Mouse (Mus musculus) G1E-ER4 (cell line): ENCODE measurements around the gene Eps8l2. TPM values are rescaled to one million over a fixed set of nuclear protein-coding genes. Genes with fewer than 3 reads are reported as not detected.

ENCODE experiments used
- GATA1 ChIP-seq: IDR thresholded peaks from one replicate; pipeline ENCODE4 v1.8.0; 2012; ENCODE audit warnings: low read length, inconsistent platforms
- polyA plus RNA-seq: library from polyadenylated mRNA; stranded (reverse); fragments of >175 nt; gene quantifications from 2 replicates; pipeline ENCODE4 v1.2.3, GENCODE M21; 2012

Gene Eps8l2
- polyA plus RNA-seq = not detected in 2 replicates

- TF ChIP-seq GATA1 = no peak
Observed at GRCm38 (mm10) chr7:141338576-141339131, at the start of gene Eps8l2. Gene Eps8l2 (plus strand): TSS chr7:141338880.

GRCm38 (mm10) chr7:141291921-141292582, 46.6 kb upstream of the Eps8l2 start, which contains the start of gene Drd4:
Gene Drd4 (plus strand): TSS chr7:141292006.
- no peak for TF ChIP-seq GATA1

DNA sequence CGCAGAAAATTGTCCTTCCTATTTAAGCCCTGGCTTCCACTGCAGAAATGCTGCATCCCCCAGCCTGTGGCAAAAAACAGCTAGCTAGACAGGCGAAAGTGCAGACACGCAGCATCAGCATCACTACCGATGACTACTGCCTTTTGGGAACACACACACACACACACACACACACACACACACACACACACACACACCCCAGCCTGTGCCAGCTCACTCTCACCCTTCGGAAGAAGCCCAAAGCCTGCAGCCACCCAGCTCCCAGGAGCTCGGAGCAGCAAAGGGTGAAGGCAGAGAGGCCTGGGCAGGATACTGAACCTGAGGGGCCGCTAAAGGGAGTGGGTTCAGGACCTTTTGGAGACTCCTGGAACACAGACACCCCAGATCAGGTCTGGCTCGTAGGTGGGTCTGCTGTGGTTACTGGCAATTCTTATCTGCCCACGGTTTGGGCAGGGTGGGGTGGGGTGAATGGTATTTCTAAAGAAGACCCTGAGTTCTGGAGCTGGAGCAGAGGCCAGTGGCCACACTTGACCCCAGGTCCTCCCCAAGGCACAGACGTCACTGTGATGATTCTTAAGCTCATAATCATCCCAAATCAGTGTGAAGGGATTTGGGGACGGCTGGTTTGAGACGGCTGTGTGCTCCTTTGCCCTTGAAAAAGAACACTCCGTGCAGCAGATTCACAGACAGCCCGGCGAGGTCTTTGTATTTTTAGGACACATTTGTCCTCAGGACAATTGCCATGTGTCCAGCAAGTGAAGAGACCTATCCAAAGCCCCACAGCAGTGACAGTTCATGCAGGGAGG, 45.9 kb upstream of the Eps8l2 start:
- TF ChIP-seq GATA1 = no peak

DNA sequence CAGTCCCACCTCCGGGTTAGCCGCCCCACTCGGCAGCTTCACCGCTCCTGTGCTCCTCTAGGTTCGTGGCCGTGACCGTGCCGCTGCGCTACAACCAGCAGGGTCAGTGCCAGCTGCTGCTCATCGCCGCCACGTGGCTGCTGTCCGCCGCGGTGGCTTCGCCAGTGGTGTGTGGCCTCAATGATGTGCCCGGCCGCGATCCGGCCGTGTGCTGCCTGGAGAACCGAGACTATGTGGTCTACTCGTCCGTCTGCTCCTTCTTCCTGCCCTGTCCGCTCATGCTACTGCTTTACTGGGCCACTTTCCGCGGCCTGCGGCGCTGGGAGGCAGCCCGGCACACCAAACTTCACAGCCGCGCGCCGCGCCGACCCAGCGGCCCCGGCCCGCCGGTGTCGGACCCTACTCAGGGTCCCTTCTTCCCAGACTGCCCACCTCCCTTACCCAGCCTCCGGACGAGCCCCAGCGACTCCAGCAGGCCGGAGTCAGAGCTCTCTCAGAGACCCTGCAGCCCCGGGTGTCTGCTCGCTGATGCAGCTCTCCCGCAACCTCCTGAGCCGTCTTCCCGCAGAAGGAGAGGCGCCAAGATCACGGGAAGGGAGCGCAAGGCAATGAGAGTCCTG, 44.7 kb upstream of the Eps8l2 start:
- no peak for TF ChIP-seq GATA1

DNA sequence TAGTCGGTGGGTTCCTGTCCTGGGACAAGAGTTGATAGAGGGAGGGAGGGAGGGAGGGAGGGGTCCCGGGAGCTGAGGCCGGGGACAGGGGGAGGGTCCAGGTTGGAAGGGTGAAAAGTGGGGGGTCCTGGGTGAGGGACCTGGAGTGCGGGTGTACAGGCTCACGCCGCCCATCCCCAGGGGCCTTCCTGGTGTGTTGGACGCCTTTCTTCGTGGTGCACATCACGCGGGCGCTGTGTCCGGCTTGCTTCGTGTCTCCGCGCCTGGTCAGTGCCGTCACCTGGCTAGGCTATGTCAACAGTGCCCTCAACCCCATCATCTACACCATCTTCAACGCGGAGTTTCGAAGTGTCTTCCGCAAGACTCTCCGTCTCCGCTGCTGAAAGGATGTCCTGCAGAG, 44.2 kb upstream of the Eps8l2 start:
- TF ChIP-seq GATA1 = no peak

GRCm38 (mm10) chr7:141297926-141298650, 40.6 kb upstream of the Eps8l2 start:
- TF ChIP-seq GATA1 = no peak

DNA sequence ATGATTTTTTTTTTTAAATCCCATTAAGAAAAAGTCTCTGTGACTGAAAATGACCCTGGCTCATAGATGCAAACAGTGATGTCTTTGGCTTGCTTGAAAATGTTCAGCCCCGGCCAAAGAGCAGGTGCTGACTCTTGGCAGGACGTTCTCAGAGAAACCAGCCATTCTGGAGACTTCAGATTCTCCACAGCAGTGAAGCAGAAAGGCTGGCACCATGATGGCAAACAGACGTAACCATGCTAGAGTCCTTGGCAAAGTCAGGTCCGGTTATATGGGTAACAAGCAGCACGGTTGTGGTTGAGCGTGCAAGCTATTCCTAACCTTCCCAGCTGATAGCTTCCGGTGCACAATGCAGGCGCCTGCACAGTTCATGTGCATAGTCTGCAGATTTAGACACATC, 39.5 kb upstream of the Eps8l2 start:
- no peak for TF ChIP-seq GATA1

DNA sequence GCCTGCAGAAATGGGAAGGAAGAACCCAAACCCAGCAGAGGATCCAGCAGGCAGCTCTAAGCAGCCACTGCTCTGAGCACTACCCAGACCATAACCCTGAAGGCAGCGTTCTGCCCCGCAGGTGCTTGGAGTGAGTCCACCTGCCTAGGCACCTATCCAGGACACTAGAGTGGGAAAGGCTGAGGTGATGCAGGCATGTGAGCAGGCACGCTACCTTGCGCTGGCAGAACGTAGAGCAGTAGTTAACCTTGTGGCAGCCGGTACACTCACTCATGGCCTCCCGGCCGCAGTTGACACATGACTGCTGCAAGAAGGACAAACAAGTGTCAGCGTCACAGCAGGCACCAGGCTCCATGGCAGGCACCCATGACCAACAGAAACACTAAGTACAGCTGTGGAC, 37.3 kb upstream of the Eps8l2 start:
- TF ChIP-seq GATA1 = no peak

DNA sequence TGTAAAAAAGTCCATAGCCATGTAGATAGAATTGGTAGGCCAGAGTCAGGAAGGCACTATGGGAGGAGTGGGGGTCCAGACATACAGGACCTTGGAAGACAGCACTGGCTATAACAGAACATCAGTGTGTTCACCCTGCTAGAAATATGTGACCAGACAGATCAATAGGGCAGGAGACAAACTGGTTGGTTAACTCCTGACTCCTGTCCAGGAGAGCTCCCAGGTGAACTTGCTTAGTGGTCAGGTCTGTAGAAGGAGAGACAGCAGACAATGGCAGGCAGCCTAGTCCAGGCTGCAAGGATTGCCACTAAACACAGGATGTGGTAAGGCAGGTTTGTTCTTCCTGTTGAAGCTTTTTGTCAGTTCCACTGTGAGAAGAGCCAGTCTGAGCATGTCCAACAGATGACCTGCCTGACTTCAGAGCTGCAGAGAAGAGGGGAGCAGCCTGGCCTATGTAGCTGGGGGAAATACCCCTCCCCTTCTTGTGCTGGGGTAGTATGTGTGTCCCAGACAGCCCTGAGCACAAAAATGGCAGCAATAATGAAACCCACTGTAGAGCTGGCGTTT, 35.9 kb upstream of the Eps8l2 start:
- TF ChIP-seq GATA1 = no peak

DNA sequence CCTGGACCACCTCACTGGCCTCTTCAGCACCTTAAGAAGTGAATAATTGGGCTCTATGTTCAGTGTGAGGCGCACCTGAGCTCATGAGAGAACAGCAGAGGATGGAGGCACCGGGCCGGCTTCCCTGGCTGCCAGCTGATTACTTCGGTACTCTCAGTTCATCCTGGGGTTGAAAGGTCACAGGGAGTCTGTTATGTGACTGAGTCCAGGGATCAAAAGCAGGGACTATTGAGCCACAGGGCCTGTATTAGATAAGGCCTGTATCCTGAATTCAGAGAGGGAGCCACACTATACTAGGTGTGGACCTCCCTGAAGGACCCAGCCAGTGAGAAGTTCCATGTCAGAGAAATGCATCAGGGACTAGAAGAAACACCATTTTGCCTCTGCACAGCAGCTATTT, 34.1 kb upstream of the Eps8l2 start:
- TF ChIP-seq GATA1 = no peak

DNA sequence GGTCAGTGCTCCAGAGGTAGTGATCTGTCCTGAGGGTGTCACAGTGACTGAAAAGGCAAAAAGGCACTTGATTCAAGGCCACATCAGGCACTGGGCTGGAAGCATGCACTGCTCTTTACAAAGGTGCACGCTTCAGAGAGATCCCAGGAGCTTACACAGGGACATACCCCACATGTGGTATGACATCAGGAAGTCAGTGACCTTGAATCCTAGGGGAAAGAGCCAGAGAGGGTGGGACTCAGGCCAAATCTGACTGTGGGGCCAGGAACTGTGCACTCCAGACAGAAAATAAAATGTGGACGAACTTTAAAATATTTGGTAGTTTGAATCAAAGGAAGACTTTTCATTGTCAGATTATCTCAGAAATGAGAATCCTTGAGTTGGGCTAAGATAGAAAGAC, 24.3 kb upstream of the Eps8l2 start:
- TF ChIP-seq GATA1 = no peak

DNA sequence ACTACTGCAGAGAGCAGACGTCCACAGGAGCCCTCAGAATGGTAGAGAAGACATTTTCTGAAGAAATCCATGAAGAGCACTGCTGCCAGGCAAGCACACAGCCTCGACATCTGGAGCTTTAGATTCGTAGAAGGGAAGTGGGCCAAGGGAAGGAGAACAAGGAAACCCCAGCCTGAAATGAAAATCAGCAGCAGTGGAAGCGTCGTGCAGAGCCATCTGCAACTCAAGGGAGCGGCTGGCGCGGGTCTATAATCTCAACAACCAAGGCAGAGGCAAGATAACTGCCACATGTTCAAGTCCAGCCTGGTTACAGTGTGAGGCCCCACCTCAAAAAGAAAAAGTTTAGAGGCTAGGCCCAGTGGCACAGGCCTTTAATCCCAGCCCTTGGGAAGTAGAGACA, 23.6 kb upstream of the Eps8l2 start:
- TF ChIP-seq GATA1 = no peak

- no peak for TF ChIP-seq GATA1
Observed at GRCm38 (mm10) chr7:141315974-141316373, 22.7 kb upstream of the Eps8l2 start.

DNA sequence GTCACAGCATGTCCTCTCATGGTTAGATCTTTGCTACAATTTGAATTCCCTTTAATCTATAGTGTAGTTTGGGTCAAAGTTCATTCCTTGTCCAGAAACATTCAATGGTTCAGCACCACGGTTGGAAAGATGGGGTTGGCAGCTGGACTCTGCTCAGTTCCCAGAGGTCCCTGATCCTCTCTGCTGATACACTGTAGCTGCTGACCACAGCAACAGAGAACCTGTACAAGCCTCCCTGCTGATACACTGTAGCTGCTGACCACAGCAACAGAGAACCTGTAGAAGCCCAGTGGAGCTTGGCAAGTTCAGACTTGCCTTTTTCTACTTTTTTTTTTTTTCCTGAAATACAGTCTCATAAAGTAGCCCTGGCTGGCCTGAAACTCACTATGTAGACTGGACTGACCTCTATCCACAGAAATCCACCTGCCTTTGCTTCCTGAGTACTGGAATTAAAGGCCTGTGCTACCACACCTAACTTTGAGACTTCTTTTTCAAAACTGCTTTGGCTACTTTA, 21.0 kb upstream of the Eps8l2 start:
- TF ChIP-seq GATA1 = no peak

- TF ChIP-seq GATA1 = no peak
Observed at GRCm38 (mm10) chr7:141319446-141319845, 19.2 kb upstream of the Eps8l2 start.
